Mouse (Mus musculus) E14TG2a.4 (cell line): ENCODE data around the gene Sox5.

Experiments used
- CTCF ChIP-seq: conservative IDR thresholded peaks from 2 replicates; pipeline ENCODE4 v1.5.1; 2014; ENCODE audit warnings: low read length
- POU5F1 ChIP-seq: IDR thresholded peaks from 2 replicates; pipeline ENCODE4 v1.6.1; 2014; ENCODE audit warnings: low read length, borderline replicate concordance

DNA sequence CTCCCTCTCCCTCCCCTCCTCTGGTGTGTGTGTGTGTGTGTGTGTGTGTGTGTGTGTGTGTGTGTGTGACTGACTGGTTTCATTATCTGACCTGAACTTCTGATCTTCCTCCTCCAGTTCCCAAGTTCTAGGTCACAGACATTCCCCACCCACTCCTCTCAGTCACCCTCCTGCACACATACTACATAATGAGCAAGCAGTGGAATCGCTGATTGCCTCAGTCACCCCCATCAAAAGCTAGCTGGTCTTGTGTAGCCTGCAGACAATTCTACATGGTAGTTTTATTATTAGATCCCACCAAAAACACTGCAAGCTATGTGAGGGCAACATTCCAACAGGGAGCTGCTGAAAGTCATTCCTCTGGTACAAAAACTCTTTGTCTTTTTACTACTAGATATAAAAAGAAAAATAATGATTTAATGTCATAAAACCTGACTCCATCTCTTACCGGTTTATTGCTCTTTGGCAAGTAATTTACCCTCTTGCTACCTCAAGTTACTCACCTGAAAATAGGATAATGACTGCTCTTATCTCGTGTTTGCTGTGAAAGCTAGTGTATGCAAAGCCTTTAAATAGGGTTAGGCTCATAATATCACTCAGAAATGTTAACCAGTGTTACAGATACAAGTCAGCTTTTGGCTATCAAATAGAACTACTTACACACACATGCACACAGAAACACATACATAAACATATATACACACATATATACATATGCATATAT is 733.4 kb downstream of the Sox5 start:
- TF ChIP-seq CTCF: no peak
- no peak for TF ChIP-seq POU5F1
